Mouse (Mus musculus) urinary bladder, postnatal 25 days (tissue): ENCODE data around the gene Myh6.
"Not testable (repeated sequence)": the region's sequence is repeated elsewhere in the genome, so short reads cannot be mapped to it uniquely, and the experiment has no call there.

Experiments
- DNase-seq: peaks from one replicate; pipeline ENCODE4 v3.0.0; 2022; ENCODE audit warnings: low spot score

The Myh6 gene

GRCm38 (mm10) chr14:54994136-54994868, 27.6 kb upstream of the Myh6 start, which contains the start of gene Myh7:
Gene Myh7 (minus strand): TSS chr14:54994626.
- no peak for DNase-seq

GRCm38 (mm10) chr14:54993636-54994035, 26.9 kb upstream of the Myh6 start:
- DNase-seq: peak; percentile 6

DNA sequence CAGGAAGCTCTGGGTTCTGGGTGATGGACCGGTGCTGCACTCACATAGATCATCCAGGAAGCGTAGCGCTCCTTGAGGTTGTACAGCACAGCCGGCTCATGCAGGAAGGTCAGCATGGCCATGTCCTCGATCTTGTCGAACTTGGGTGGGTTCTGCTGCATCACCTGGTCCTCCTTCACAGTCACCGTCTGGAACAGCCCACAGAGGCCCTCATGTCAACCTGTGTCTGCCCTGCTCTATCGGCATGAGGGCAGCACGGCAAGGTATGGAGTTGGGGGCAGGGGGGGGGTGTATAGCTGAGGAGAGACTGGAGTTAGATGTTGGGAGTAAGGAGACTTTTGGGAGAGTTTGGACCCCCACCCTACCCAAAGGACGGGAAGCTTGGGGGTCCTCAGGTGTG, 25.5 kb upstream of the Myh6 start:
- no peak for DNase-seq

GRCm38 (mm10) chr14:54989886-54990441, 23.2 kb upstream of the Myh6 start:
- no peak for DNase-seq

GRCm38 (mm10) chr14:54988882-54989281, 22.2 kb upstream of the Myh6 start:
- no peak for DNase-seq

- DNase-seq: not testable (repeated sequence)
Observed at GRCm38 (mm10) chr14:54988350-54988874, 21.7 kb upstream of the Myh6 start.

- DNase-seq: no peak
Observed at GRCm38 (mm10) chr14:54981934-54982333, 15.2 kb upstream of the Myh6 start.

DNA sequence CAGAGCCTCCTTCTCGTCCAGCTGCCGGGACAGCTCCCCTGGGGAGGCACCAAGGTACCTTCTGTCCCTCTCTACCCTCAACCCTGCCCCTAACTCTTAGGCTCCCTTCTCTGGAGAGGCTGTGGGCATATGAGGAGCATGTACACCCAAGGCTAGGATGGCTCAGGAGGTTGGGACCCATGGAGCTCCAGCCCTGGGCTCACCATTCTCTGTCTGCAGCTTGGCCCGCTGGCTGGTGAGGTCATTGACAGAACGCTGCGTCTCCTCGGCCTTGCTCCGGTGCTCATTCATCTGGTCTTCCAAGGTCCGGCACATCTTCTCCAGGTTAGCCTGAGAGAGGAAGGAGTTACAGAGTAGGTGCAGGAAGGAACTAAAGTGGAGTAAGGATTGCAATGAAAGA, 11.9 kb upstream of the Myh6 start:
- DNase-seq: no peak

DNA sequence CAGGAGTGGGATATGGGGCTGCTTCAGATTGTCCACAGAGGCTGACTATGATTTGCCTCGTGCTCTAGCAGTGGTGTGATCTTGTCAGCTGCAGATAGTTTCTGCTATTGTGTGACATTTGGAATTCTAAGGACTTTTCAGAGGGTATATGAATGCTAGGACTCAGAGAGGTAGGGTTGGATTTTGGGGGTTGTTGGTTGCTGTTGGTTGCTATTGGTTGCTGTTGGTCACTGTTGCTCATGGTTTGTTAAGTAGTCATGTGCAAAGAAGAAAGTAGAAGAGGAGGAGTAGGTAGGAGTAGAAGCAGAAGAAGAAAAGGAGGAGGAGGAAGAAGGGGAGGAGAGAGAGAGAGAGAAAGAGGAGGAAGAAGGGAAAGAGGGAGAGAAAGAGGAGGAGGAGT, 9.9 kb upstream of the Myh6 start, which contains the start of gene Gm17428:
Gm17428 (plus strand) TSS at position 301 of the 400 bp plus-strand sequence.
- DNase-seq: no peak

DNA sequence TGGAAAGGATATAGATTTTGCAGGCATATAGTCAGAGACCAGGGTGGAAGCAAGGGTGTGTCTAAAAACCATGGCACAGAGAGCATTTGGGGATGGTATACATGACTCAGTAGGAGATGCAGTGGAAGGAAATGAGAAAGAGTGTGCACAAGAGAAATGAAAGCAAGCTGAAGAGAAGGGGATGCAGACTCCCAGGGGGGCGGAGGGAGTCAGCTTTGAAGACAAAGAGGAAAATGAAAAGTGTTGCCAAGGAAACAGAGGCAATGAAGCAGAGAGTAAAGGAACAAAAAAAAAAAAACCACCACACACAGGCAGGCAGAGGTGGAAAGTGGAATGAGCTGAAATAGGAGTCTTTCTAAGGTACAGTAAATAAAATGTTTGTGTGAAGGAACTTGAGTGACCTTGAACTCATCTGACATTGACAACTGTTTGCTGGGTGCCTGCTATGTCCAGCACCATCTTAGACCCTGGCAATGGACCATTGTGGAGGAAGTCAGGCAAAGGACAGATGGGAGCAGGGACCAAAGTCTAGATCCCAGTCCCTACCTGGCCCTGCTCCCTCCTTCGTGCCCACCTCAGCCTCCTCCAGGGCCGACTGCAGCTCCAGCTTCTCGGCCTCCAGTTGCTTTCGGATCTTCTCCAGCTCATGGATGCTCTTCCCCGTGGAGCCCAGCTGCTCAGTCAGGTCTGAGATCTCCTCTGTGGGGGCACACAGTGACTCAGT, 7.5 kb upstream of the Myh6 start:
- DNase-seq: no peak

- not testable (repeated sequence) for DNase-seq
Observed at GRCm38 (mm10) chr14:54972786-54973185, 6.1 kb upstream of the Myh6 start.

DNA sequence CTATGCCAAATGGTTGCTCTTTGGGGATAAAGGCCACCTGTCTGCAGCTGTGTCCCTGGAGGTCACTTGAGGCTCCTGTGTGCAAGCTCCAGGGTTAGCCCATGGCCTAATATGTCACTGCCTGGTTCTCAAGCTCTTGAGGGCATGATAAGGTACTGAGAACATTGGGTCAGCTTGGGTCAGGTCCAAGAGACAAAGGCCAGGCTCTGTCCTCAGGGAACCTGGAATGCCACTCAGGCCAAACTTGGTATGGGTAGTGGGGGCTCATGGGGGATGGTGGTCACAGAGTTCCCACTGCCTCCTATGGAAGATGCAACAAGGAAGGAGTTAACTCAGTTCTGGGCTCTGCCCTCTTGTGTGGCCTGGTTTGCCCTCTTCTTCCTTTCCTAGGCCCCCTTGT, 1.6 kb upstream of the Myh6 start:
- no peak for DNase-seq

- DNase-seq: no peak
Observed at GRCm38 (mm10) chr14:54967874-54968273, 1.1 kb upstream of the Myh6 start.

- no peak for DNase-seq
Observed at GRCm38 (mm10) chr14:54965631-54966030, 1.1 kb downstream of the Myh6 start.

GRCm38 (mm10) chr14:54965044-54965443, 1.7 kb downstream of the Myh6 start:
- DNase-seq: no peak

GRCm38 (mm10) chr14:54963727-54964126, 3.0 kb downstream of the Myh6 start:
- DNase-seq: no peak

DNA sequence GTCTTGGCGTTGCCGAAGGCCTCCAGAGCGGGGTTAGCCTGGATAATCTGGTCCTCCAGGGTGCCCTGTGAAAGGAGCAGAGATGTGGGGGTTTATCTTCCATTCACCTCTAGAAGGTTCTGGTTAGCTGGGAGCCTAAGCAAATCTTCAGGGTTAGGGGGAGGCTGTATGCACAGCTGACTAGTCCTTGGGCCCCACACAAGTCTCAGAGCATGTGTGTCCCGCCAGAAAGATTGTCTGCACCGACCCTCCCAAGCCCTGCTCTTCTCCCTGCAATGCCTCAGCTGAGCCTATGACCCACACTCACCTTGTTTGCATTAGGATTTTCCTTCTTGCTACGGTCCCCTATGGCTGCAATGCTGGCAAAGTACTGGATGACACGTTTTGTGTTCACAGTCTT, 4.0 kb downstream of the Myh6 start:
- no peak for DNase-seq

GRCm38 (mm10) chr14:54961487-54961886, 5.2 kb downstream of the Myh6 start:
- no peak for DNase-seq

GRCm38 (mm10) chr14:54960769-54961168, 6.0 kb downstream of the Myh6 start:
- no peak for DNase-seq

- not testable (repeated sequence) for DNase-seq
Observed at GRCm38 (mm10) chr14:54959853-54960613, 6.7 kb downstream of the Myh6 start.

- DNase-seq: no peak
Observed at GRCm38 (mm10) chr14:54959197-54959596, 7.5 kb downstream of the Myh6 start.

DNA sequence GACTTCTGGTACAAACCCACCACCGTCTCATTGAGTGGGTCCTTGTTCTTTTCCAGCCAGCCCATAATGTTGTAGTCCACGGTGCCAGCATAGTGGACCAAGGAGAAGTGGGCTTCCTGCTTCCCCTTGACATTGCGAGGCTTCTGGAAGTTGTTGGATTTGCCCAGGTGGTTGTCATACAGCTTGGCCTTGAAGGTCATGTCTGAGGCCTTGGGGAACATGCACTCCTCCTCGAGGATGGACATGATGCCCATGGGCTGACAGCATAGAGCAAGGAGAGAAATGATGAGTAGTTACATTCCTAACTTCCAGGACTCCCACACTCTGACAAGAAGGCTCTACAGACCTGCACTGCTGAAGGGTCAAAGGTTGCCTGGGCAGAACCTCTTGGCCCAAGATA, 8.2 kb downstream of the Myh6 start:
- DNase-seq: no peak
